Mouse (Mus musculus) T-cell, adult 2 months (primary cell): Measurements from ENCODE around the gene Gria1.

Source experiments
- DNase-seq: peaks from one replicate; pipeline ENCODE4 v3.0.0; 2022; ENCODE audit warnings: low spot score

Gria1 gene

DNA sequence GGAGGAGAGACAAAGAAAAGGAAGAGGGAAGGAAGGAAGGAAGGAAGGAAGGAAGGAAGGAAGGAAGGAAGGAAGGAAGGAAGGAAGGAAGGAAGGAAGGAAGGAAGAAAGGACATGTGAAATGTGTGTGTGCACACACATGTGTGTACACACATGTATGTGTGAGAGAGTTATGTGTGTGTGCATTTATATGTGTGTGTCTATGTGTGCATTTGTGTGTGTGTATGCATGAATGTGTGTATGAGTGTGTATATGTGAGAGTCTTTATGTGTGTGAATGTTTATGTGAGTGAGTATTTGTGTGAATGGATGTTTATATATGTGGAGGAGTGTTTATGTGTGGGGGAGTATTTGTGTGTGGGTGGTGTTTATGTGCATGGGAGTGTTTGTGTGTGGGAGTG, 287.5 kb downstream of the Gria1 start:
- DNase-seq, result no peak

- no peak for DNase-seq
These were observed 292.4 kb downstream of the Gria1 start for GRCm38 (mm10) chr11:57303602-57304001.

GRCm38 (mm10) chr11:57306116-57306515, 294.9 kb downstream of the Gria1 start:
- DNase-seq, result no peak

GRCm38 (mm10) chr11:57306892-57307291, 295.7 kb downstream of the Gria1 start:
- no peak for DNase-seq

DNA sequence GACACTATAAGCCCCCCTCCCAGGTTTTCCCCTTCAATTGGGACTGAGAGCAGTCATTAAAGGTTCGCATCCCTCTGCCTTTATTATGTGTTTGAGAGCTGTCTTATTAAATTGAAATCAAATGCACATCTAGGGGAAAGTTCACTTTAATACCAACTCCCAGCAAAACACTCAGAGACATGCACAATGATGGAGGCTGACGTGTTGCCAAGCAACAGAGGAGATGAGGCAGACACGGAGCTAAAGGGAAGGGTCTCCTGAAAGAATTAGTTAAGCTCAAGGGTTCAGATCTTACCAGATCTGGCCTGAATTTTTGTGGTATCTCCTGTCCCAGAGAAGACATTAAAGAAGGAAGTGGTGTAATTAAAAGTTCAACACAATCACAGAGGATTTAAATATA, 305.9 kb downstream of the Gria1 start:
- DNase-seq, result no peak

- no peak for DNase-seq
These were observed 306.3 kb downstream of the Gria1 start for GRCm38 (mm10) chr11:57317478-57317877.

DNA sequence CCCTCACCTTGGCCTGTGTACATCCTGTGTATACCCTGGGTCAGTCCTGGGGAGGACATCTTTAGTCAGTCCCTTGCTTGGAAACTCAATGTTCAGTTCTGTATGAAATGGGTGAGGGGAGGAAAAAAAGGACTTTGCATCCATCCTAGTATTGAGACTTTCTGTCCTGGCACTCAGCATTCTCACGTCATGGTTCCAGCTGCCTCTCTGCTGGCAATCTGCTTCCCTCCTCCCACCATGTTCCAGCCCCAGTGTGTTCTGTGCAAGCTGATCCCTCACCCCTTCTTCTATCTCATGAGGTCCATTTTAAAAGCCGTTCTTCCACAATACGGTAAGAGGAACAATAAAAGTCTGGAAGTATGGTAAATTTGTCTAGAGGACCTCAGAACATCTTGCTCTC, 308.2 kb downstream of the Gria1 start:
- no peak for DNase-seq

- no peak for DNase-seq
These were observed 312.9 kb downstream of the Gria1 start for GRCm38 (mm10) chr11:57324099-57324498.
